Mouse (Mus musculus) CD4-positive helper T cell, adult 2 months (primary cell): ENCODE results near the gene Syndig1.

ENCODE experiments used
- DNase-seq: peaks from one replicate; pipeline ENCODE4 v3.0.0-alpha.2; 2012; ENCODE audit warnings: low read depth, missing footprints, low spot score

Gene Syndig1

GRCm38 (mm10) chr2:149828911-149829310 is at the start of gene Syndig1:
Gene Syndig1 (plus strand): TSS chr2:149829211.
- DNase-seq = no peak

- DNase-seq = no peak
Observed at GRCm38 (mm10) chr2:149798613-149799012, 30.4 kb upstream of the Syndig1 start.

- DNase-seq = no peak
Observed at GRCm38 (mm10) chr2:149804599-149805140, 24.3 kb upstream of the Syndig1 start.

GRCm38 (mm10) chr2:149805256-149805655 is 23.8 kb upstream of the Syndig1 start:
- DNase-seq = no peak

GRCm38 (mm10) chr2:149812899-149813298 is 16.1 kb upstream of the Syndig1 start:
- DNase-seq = no peak

GRCm38 (mm10) chr2:149818395-149818794 is 10.6 kb upstream of the Syndig1 start:
- no peak for DNase-seq

GRCm38 (mm10) chr2:149819751-149820150 is 9.3 kb upstream of the Syndig1 start:
- DNase-seq = no peak

- DNase-seq = no peak
Observed at GRCm38 (mm10) chr2:149820201-149820600, 8.8 kb upstream of the Syndig1 start.

GRCm38 (mm10) chr2:149829955-149830535 is 1.0 kb downstream of the Syndig1 start:
- no peak for DNase-seq

- no peak for DNase-seq
Observed at GRCm38 (mm10) chr2:149830536-149831458, 1.8 kb downstream of the Syndig1 start, which contains the start of gene C530025M09Rik. Gene C530025M09Rik (minus strand): TSS chr2:149831213.

GRCm38 (mm10) chr2:149831459-149832245 is 2.6 kb downstream of the Syndig1 start:
- DNase-seq = no peak

GRCm38 (mm10) chr2:149832301-149832700 is 3.3 kb downstream of the Syndig1 start:
- DNase-seq = no peak

- no peak for DNase-seq
Observed at GRCm38 (mm10) chr2:149835091-149835490, 6.1 kb downstream of the Syndig1 start.

GRCm38 (mm10) chr2:149836471-149837135 is 7.6 kb downstream of the Syndig1 start:
- no peak for DNase-seq

GRCm38 (mm10) chr2:149839666-149840065 is 10.7 kb downstream of the Syndig1 start:
- peak; percentile 4 for DNase-seq

GRCm38 (mm10) chr2:149844575-149844974 is 15.6 kb downstream of the Syndig1 start:
- DNase-seq = no peak

GRCm38 (mm10) chr2:149848778-149849177 is 19.8 kb downstream of the Syndig1 start:
- no peak for DNase-seq

GRCm38 (mm10) chr2:149861002-149861401 is 32.0 kb downstream of the Syndig1 start:
- no peak for DNase-seq

- DNase-seq = no peak
Observed at GRCm38 (mm10) chr2:149865914-149866435, 37.0 kb downstream of the Syndig1 start.

- no peak for DNase-seq
Observed at GRCm38 (mm10) chr2:149870496-149870895, 41.5 kb downstream of the Syndig1 start.

GRCm38 (mm10) chr2:149872496-149872895 is 43.5 kb downstream of the Syndig1 start:
- no peak for DNase-seq
